Mouse (Mus musculus) heart, embryonic 12.5 days (tissue): ENCODE measurements around the gene Gm21985. TPM values are rescaled to one million over a fixed set of nuclear protein-coding genes. Genes with fewer than 3 reads are reported as not detected.

ENCODE experiments used
- ATAC-seq: fragments of 200-750 bp; cut with Nextera tagmentation; 2 replicates; pipeline ENCODE4 v1.8.0; 2017; ENCODE audit warnings: moderate TSS enrichment, moderate library complexity; ENCODE audit not compliant: insufficient number of reproducible peaks, low FRiP score
- H3K27ac ChIP-seq: fragments of 300-500 bp; sonication (generic); 2 replicates; pipeline ENCODE4 v1.5.1; 2016; ENCODE audit warnings: mild to moderate bottlenecking, moderate library complexity; ENCODE audit not compliant: poor library complexity, severe bottlenecking
- H3K27me3 ChIP-seq: fragments of 300-500 bp; sonication (generic); replicated peaks from 2 replicates; pipeline ENCODE4 v1.6.1; 2016; ENCODE audit warnings: mild to moderate bottlenecking, moderate library complexity
- H3K36me3 ChIP-seq: fragments of 300-500 bp; sonication (generic); 2 replicates; pipeline ENCODE4 v1.6.1; 2016; ENCODE audit warnings: mild to moderate bottlenecking, moderate library complexity
- H3K4me1 ChIP-seq: fragments of 300-500 bp; sonication (generic); replicated peaks from 2 replicates; pipeline ENCODE4 v1.6.1; 2016; ENCODE audit warnings: mild to moderate bottlenecking
- H3K4me2 ChIP-seq: fragments of 300-500 bp; sonication (generic); 2 replicates; pipeline ENCODE4 v1.6.1; 2016; ENCODE audit warnings: mild to moderate bottlenecking, moderate library complexity
- H3K4me3 ChIP-seq: fragments of 300-500 bp; sonication (generic); 2 replicates; pipeline ENCODE4 v1.5.1; 2016; ENCODE audit warnings: mild to moderate bottlenecking
- H3K9ac ChIP-seq: fragments of 300-500 bp; sonication (generic); 2 replicates; pipeline ENCODE4 v1.6.1; 2016; ENCODE audit warnings: mild to moderate bottlenecking, moderate library complexity
- H3K9me3 ChIP-seq: fragments of 300-500 bp; sonication (generic); replicated peaks from 2 replicates; pipeline ENCODE4 v1.6.1; 2016; ENCODE audit warnings: mild to moderate bottlenecking, moderate library complexity
- WGBS: fragments of 180-500 bp; shearing (Covaris S2); methylation state at CpG from one replicate; pipeline ENCODE4 v1.1.7; 2016; 5-methylcytosine and 5-hydroxymethylcytosine counted together
- polyA plus RNA-seq: library from polyadenylated mRNA; unstranded; fragments of >200 nt; fragmentation: Nextera tagmentation; extraction: Ambion mirVana; gene quantifications from 2 replicates; pipeline ENCODE4 v1.2.1, GENCODE M21; 2016

Gm21985 gene
- polyA plus RNA-seq, 1 experiment from 2014 or later = not detected

GRCm38 (mm10) chr2:112332051-112332898, 66.2 kb downstream of the Gm21985 start:
- Histone ChIP-seq H3K4me2 (no peak overlapping the region), H3K9ac (no peak overlapping the region)

GRCm38 (mm10) chr2:112337211-112337610, 71.1 kb downstream of the Gm21985 start:
- H3K36me3 ChIP-seq = peaks cover 57% of the 10 kb centered on the region
- ATAC-seq = no peak

More at GRCm38 (mm10) chr2:112332051-112332898, 66.2 kb downstream of the Gm21985 start:
- WGBS = 48% methylated on average over 4 of the region's 4 CpGs
- Histone ChIP-seq H3K9me3 (no peaks in the 10 kb centered on the region), H3K27me3 (no peaks in the 10 kb centered on the region), H3K4me3 (no peak overlapping the region), H3K4me1 (peaks cover 16% of the 10 kb centered on the region), H3K27ac (no peak overlapping the region), H3K36me3 (peaks cover 31% of the 10 kb centered on the region)
- ATAC-seq = no peak

DNA sequence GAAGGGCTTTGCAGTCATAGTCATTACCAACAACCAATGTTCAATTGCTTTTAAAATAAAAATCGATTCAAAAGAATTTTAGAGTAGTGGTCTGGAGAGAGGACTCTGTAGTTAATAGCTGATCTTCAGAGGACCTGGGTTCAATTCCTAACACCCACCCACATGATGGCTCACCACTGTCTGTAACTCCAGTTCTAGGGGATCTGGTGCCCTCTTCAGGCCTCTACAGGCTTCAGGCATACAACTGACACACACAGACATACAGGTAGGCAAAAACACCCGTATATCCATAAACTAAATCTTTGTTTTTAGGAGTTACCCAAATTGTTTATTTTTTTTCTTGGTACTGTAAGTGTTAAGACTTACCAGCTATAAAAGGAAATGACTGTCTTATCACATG, 73.6 kb downstream of the Gm21985 start:
- Histone ChIP-seq H3K4me1 (no peaks in the 10 kb centered on the region), H3K9me3 (no peaks in the 10 kb centered on the region), H3K4me3 (no peak overlapping the region), H3K36me3 (peaks cover 56% of the 10 kb centered on the region), H3K4me2 (no peak overlapping the region), H3K27ac (no peak overlapping the region), H3K27me3 (no peaks in the 10 kb centered on the region), H3K9ac (no peak overlapping the region)
- ATAC-seq = no peak
- 82% methylated on average over 2 of the region's 2 CpGs for WGBS

More at GRCm38 (mm10) chr2:112337211-112337610, 71.1 kb downstream of the Gm21985 start:
- no peaks in the 10 kb centered on the region for H3K9me3 ChIP-seq
- no peak overlapping the region for H3K27ac ChIP-seq
- peaks cover 6% of the 10 kb centered on the region for H3K4me1 ChIP-seq
- no peaks in the 10 kb centered on the region for H3K27me3 ChIP-seq
- H3K4me2 ChIP-seq = no peak overlapping the region
- 92% methylated on average over 6 of the region's 6 CpGs for WGBS
- no peak overlapping the region for H3K4me3 ChIP-seq
- H3K9ac ChIP-seq = no peak overlapping the region

DNA sequence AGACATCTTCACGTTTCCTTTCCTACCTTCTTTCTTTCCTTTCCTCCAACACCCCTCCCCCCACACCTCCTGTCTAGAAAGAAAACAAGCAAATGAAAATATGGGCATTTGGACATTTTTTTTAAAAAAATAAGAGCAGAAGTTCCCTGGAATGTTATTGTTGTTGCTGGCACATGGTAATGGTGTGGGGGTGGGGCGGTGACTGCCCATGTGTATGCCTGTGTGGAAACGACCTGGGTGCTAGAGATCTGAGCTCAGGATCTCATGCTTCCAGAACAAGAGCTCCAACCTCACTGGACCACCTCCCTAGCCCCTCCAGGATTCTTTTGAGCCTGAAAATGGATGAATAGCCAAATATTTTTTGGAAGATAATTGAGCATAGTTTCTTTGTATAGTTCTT, 75.0 kb downstream of the Gm21985 start:
- Histone ChIP-seq H3K4me3 (no peak overlapping the region), H3K36me3 (peaks cover 57% of the 10 kb centered on the region), H3K4me2 (no peak overlapping the region), H3K4me1 (no peaks in the 10 kb centered on the region), H3K27me3 (no peaks in the 10 kb centered on the region), H3K9me3 (no peaks in the 10 kb centered on the region), H3K9ac (no peak overlapping the region), H3K27ac (no peak overlapping the region)
- 0 out of 2 replicates have a peak, but pooled peaks have one; percentile 51 for ATAC-seq
- 58% methylated on average over 3 of the region's 3 CpGs for WGBS

GRCm38 (mm10) chr2:112348246-112348645, 82.1 kb downstream of the Gm21985 start:
- no peaks in the 10 kb centered on the region for H3K27me3 ChIP-seq
- no peaks in the 10 kb centered on the region for H3K9me3 ChIP-seq
- H3K27ac ChIP-seq = no peak overlapping the region
- H3K4me1 ChIP-seq = no peaks in the 10 kb centered on the region
- no peak for ATAC-seq
- H3K4me3 ChIP-seq = no peak overlapping the region
- no peak overlapping the region for H3K9ac ChIP-seq
- peaks cover 61% of the 10 kb centered on the region for H3K36me3 ChIP-seq
- 92% methylated on average over 3 of the region's 3 CpGs for WGBS
- H3K4me2 ChIP-seq = no peak overlapping the region

DNA sequence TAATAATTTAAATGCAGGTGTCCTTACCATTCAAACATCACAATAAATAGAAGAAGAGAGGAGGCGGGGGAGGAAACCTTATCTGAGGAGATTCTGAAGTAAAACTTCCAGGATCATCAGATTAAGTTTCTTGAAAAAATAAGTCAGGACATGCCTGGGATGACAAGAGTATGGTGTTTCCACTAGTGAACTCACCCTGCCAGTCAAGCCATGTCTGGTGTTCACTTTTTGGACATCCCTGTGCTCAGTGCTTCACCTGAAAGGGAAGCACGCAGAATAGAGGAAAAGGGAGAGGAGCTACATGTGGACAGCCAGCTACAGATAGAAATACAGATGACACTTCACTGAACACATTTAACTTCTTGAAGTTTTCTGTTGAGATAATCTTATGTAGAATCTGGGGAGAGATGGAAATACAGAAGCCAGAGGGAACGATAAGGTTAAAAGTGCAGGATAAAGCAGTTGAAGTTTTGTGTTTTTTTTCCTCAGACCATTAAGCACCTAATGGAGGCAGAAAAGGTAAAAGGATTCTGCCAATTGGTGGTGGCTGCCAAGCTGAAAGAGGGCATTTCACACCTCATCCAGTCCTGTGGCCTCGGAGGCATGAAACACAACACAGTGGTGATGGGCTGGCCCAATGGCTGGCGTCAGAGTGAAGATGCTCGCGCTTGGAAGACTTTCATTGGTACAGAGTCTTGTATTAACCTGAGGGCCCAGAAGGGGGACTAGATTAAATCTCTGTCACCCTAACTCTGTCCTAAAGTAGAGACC, 87.8 kb downstream of the Gm21985 start:
- Histone ChIP-seq H3K9ac (no peak overlapping the region), H3K27me3 (no peaks in the 10 kb centered on the region), H3K36me3 (peaks cover 77% of the 10 kb centered on the region), H3K4me3 (no peak overlapping the region), H3K9me3 (no peaks in the 10 kb centered on the region), H3K27ac (no peak overlapping the region), H3K4me2 (no peak overlapping the region), H3K4me1 (no peaks in the 10 kb centered on the region)
- ATAC-seq = no peak
- 87% methylated on average over 7 of the region's 7 CpGs for WGBS

DNA sequence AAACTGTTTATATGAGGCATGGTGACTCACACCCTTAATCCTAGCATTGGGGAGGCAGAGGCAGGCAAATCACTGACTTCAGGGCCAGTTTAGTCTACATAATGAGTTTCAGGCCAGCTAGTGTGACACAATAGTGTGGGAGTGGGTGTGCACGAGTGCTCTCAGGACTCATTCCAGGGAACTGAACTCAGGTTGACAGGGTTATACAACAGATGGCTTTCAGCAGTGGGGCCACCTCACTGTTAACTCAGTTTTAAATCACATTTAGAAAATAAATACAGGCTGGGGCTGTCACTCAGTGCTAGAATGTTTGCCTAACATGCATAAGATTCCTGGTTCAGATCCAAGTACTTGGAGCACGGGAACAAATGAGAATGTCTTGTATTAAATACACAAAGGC, 93.5 kb downstream of the Gm21985 start:
- Histone ChIP-seq H3K4me1 (no peaks in the 10 kb centered on the region), H3K9ac (no peak overlapping the region), H3K27ac (no peak overlapping the region), H3K27me3 (no peaks in the 10 kb centered on the region), H3K4me3 (no peak overlapping the region), H3K9me3 (no peaks in the 10 kb centered on the region), H3K36me3 (peaks cover 91% of the 10 kb centered on the region), H3K4me2 (no peak overlapping the region)
- 91% methylated on average over 2 of the region's 2 CpGs for WGBS
- no peak for ATAC-seq

GRCm38 (mm10) chr2:112360012-112360780, 94.1 kb downstream of the Gm21985 start:
- Histone ChIP-seq H3K9me3 (no peaks in the 10 kb centered on the region), H3K36me3 (peaks cover 91% of the 10 kb centered on the region), H3K4me3 (no peak overlapping the region), H3K4me2 (no peak overlapping the region), H3K9ac (no peak overlapping the region), H3K4me1 (no peaks in the 10 kb centered on the region), H3K27ac (no peak overlapping the region), H3K27me3 (no peaks in the 10 kb centered on the region)
- no peak for ATAC-seq
- 91% methylated on average over 12 of the region's 12 CpGs for WGBS

DNA sequence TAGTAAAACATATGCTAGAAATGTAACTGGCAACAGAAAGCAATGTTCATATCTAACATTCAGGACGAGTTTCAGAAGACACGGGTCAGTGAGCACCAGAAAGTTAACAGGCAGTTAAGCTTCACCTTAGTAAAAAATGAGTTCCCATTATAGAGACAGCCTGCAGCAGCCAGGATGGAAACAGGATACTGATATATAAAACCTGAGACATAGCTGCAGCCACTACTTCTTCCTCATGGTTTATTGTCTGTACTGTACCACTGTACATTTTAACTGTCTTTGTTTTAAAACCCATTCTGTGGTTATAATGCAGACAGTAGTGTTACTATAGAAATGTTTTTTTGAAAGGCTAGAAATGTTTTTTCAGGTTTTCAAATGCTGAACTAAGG, 94.7 kb downstream of the Gm21985 start:
- no peaks in the 10 kb centered on the region for H3K27me3 ChIP-seq
- peaks cover 86% of the 10 kb centered on the region for H3K36me3 ChIP-seq
- H3K9ac ChIP-seq = no peak overlapping the region
- H3K4me3 ChIP-seq = no peak overlapping the region
- H3K27ac ChIP-seq = no peak overlapping the region
- no peaks in the 10 kb centered on the region for H3K9me3 ChIP-seq
- ATAC-seq = no peak
- H3K4me1 ChIP-seq = no peaks in the 10 kb centered on the region
- 79% methylated on average over 2 of the region's 2 CpGs for WGBS
- no peak overlapping the region for H3K4me2 ChIP-seq

GRCm38 (mm10) chr2:112367222-112367621, 101.1 kb downstream of the Gm21985 start:
- peak; percentile 25; the same call in 1 of the 2 replicates for ATAC-seq
- H3K9ac ChIP-seq = peak overlapping the region; percentile 75
- WGBS = 18% methylated on average over 15 of the region's 15 CpGs

More at GRCm38 (mm10) chr2:112367222-112367621, 101.1 kb downstream of the Gm21985 start:
- Histone ChIP-seq H3K27ac (no peak overlapping the region), H3K27me3 (no peaks in the 10 kb centered on the region), H3K4me2 (peak overlapping the region; percentile 88), H3K4me3 (peak overlapping the region; percentile 74), H3K4me1 (peaks cover 9% of the 10 kb centered on the region; the same call in 1 of the 2 replicates), H3K9me3 (no peaks in the 10 kb centered on the region), H3K36me3 (peaks cover 26% of the 10 kb centered on the region)
